Mouse (Mus musculus) erythroblast, embryonic 14.5 days (primary cell): ENCODE measurements around the gene Izumo1r.

ENCODE experiments used
- GATA1 ChIP-seq: IDR thresholded peaks from 2 replicates; pipeline ENCODE4 v1.6.1; 2012; ENCODE audit warnings: low read length, inconsistent platforms, mixed read lengths
- TAL1 ChIP-seq: IDR thresholded peaks from 3 replicates; pipeline ENCODE4 v1.6.1; 2012; ENCODE audit warnings: low read length, inconsistent platforms, mixed read lengths

GRCm38 (mm10) chr9:14839970-14840369, 63.8 kb downstream of the Izumo1r start:
- no peak for TF ChIP-seq GATA1
- no peak for TF ChIP-seq TAL1
